Mouse (Mus musculus) brain, embryonic 14.5 days (tissue): Measurements from ENCODE around the gene Nedd8. TPM values are rescaled to one million over a fixed set of nuclear protein-coding genes. Genes with fewer than 3 reads are reported as not detected.

ENCODE experiments used
- DNase-seq: peaks from one replicate; pipeline ENCODE4 v3.0.0-alpha.2; 2011; ENCODE audit warnings: low read depth
- CTCF ChIP-seq: fragments of 200-500 bp; IDR thresholded peaks from 2 replicates; pipeline ENCODE4 v1.5.1; 2012; ENCODE audit warnings: inconsistent platforms, mild to moderate bottlenecking, moderate library complexity, borderline replicate concordance; ENCODE audit not compliant: insufficient read depth, insufficient read length; ENCODE audit errors: extremely low read depth
- POLR2A ChIP-seq: fragments of 200-500 bp; IDR thresholded peaks from 2 replicates; pipeline ENCODE4 v1.6.1; 2012; ENCODE audit warnings: mild to moderate bottlenecking, inconsistent platforms, borderline replicate concordance; ENCODE audit not compliant: poor library complexity, insufficient read depth, insufficient read length, severe bottlenecking; ENCODE audit errors: extremely low read depth
- polyA plus RNA-seq: library from polyadenylated mRNA; depleted of rRNA; stranded (reverse); fragments of >200 nt; gene quantifications from 2 replicates; pipeline ENCODE4 v1.2.3, GENCODE M21; 2012

Gene Nedd8
- polyA plus RNA-seq, 1 experiment, result 351 TPM

DNA sequence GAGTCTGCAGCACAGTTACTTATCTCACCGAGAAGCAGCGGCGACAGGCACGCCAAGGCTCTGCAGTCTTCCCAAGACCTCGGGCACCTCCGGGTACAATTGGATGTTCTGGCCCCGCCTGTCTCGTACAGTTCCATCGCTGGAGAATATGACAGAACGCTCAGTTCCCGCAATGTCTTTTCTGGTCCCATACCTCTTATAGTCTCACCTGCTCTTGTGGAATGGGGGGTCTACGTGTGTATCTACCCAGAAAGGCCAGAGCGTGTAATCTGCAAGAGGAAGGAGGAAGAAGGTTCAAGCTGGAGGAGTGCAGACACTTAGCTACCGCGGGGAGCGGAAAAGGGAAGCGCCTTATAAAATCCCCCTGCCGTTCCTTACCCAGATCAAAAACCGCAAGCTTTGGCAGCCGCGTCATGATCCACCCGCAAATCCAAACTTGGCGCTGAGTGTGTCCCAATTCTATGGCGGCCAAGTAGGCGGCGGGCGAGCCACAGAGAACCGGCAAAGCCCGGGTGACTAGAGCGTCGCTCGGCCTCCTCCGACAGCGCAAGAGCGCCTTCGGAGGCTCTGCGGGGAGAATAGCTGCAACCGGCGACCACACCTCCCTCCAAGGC lies 11.9 kb downstream of the Nedd8 start, which contains the start of gene Mdp1:
Gene Mdp1 (minus strand): TSS at position 549 of the 614 bp plus-strand sequence.
- peak; percentile 97 for DNase-seq
- peak; percentile 66 for TF ChIP-seq CTCF
- TF ChIP-seq POLR2A, result peak; percentile 23; the same call in 1 of the 2 replicates

DNA sequence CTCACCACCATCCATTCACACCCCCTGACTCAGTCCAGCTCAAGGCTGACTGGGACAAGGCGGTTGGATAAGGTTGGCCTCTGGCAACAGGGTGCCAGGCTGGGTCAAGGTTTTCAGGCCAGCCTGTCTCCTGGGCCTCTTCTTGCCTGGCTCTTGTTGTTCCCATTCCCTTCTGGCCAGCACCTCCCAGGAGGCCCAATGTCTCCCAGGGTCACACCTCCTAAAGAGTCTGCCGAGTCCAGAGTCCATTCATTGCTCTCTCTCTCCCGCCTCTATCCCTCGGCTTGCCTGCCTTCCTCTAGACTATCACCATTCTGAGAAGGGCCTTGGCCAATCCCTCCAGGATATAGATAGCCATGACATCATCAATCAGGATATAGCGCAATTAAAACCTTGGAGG lies 13.9 kb downstream of the Nedd8 start:
- no peak for DNase-seq
- TF ChIP-seq POLR2A, result no peak
- TF ChIP-seq CTCF, result no peak

DNA sequence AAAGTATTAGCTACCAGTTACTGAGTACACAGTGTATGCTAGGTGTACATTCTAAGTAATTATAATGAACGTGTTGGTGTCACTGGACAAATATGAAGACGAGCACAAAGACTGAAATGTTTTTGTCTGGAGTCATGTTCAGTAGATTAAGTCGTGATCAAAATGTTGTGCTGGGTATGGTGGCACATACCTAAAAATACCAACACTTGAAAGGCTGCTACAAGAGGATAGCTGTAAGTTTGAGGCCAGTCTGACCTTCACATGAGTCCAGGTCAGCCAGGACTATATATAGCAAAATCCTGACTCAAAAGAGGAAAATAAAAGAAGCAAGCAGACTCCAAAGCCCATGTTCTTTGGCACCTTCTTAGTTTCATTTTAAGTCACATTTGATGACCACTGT lies 15.0 kb downstream of the Nedd8 start:
- DNase-seq, result no peak
- TF ChIP-seq POLR2A (no peak), CTCF (no peak)

DNA sequence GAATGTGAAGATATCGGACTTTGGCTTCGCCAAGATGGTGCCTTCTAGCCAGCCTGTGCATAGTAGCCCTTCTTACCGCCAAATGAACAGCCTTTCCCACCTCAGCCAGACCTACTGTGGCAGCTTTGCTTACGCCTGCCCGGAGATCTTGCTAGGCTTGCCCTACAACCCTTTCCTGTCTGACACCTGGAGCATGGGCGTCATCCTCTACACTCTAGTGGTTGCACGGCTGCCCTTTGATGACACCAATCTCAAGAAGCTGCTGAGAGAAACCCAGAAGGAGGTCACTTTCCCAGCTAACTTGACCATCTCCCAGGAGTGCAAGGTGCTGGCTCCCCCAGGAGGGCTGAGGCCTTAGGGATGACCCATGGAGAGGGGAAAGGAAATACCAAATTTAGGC lies 20.4 kb downstream of the Nedd8 start:
- TF ChIP-seq CTCF, result no peak
- no peak for TF ChIP-seq POLR2A
- no peak for DNase-seq

DNA sequence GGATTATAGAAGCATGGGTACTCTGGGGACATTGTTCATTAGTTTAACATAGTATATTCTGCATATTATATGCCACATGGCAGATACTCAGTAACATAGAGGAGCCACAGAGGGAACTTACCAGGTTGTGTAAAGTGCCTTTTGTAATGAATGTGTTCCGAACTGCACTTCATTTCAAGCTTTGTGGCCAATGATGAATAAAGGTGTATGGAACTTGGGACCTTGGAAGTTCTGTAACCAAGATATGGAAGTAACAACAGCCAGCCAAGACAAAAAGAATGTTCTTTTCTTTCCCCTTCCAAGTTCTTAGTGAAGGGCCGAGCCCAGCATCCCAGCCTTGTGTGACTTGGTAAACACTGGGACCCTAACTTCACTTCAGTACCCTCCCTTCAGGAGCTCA lies 22.0 kb downstream of the Nedd8 start, which contains the start of gene Tssk4:
Gene Tssk4 (plus strand): TSS at position 301 of the 400 bp plus-strand sequence.
- TF ChIP-seq CTCF (no peak), POLR2A (no peak)
- DNase-seq, result no peak

DNA sequence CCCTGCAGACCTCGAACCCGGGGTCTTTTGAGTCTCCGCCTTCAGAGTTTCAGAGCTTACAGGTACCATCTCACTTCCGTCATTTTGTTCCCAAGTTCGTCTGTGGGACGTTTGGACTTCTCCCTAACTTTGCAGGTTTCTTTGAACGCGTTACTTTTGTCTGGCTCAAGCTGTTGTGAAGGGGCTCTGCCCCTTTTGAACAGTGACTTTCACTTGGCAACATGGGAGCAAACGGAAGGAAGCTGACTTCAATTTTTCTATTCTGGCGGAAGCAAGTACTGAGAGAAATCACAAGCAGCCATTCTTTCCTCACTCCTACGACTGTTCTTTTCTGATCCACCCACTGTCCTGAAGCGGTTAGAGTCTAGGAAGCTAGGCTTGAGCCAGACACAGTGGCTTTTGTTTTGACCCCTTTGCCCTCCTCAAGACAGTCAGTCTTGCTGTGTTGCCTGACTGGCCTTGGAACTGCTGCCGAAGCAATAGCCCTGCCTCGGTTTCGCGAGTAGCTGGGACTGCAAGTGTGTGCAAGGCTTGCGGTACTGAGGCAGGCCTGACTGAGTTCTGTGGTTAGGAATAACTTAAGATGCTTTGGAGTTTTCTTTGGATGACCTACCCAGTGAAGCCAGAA lies 27.5 kb downstream of the Nedd8 start:
- TF ChIP-seq POLR2A, result no peak
- no peak for TF ChIP-seq CTCF
- peak; percentile 6 for DNase-seq

DNA sequence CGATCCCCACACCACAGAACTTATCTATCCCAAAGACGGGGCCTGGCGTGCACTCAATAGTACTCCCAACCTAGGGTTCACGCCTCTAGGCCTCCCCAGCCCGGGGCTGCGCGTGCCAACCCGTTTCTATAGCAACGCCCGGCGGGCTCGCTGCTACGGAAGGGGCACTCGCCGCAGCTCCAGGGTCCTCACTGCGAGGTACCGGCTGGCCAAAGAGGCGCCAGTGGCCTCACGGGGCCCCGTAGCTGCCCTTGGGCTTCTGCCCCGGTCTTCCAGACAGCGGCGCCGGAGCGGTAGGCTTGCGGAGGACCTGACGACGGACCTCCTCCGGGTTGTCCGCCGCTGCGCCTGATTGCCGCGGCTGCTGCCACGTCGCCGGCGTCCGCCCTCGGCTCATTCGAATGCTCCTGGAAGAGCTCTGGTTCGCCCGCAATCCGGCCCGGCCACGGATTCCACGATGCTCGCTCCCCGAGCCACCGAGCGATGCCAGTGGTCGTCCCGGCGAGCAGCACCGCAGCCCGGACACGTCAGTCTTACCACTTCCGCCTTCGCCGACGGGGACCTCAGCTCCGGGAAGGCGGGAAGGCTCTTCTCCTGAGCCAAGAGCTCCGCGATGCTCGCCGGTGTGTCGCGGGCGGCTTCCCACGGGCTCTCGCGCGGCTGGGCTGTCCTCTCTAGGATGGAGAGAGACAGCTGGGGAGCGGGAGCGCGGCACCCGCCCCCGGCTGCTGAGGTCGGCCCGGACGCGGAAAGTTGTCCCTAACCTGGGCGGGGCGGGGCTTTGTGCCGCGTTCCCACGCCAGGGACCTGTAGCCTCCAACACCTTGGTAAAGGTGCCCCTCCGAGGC lies 28.6 kb downstream of the Nedd8 start, which contains the start of gene Tm9sf1:
Gene Tm9sf1 (minus strand): TSS at position 747 of the 848 bp plus-strand sequence.
- TF ChIP-seq CTCF (no peak), POLR2A (peak; percentile 52; the same call in 1 of the 2 replicates)
- DNase-seq, result peak; percentile 95

DNA sequence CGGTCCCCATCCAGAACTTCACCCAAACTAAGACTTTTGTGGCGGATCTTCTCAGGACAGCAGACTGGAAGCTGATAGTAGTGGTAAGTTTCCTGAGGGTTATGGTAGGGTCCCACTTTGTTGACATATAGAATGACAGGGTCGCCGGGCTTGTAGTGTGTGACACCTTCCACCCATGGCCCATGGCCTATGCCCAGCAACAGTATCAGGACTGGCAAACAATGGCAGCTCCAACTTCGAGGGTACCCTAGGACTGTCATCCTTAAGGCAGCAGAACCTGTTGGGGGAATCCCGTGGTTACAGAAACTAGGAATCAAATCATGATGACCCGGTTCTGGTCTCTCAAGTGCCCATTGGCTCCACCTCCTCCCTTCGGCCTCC lies 29.3 kb downstream of the Nedd8 start:
- TF ChIP-seq POLR2A (no peak), CTCF (no peak)

DNA sequence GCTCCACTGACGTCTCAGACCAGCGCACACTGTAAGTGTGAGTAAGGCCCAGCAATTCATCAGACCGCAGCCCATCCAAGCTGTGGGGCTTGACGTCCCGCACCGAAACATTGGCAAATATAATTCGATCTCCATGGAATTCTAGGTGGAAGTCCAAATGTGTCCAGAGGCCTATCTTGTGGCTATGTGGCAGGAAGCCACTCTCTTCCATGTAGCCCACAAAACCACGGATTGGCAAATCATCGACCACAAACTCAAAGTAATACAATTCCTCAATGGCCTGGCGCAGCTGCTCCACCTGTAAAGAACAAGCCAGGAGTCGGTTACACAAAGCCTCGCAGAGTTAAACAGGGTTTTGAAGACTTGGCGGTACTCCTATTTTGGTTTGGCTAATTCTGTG lies 30.6 kb downstream of the Nedd8 start:
- TF ChIP-seq CTCF, result no peak
- no peak for TF ChIP-seq POLR2A
- no peak for DNase-seq

More for the DNA sequence above, 29.3 kb downstream of the Nedd8 start:
- DNase-seq, result no peak

DNA sequence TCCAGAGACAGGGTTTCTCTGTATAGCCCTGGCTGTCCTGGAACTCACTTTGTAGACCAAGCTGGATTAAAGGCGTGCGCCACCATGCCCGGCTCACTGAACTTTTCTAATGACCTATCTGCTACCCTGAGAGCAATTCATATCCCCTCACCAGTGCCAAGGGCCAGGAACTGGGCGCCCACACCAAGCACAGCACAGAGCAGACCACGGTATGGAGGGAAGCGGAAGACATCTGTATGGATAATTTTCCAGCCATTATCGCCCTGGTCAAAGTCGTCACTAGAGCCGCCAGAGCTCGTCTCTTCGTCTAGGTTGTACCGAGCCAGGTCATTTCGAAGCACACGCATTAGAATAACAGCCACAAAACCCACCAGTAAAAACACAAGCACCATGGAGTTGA lies 31.1 kb downstream of the Nedd8 start:
- TF ChIP-seq CTCF (no peak), POLR2A (no peak)
- no peak for DNase-seq

DNA sequence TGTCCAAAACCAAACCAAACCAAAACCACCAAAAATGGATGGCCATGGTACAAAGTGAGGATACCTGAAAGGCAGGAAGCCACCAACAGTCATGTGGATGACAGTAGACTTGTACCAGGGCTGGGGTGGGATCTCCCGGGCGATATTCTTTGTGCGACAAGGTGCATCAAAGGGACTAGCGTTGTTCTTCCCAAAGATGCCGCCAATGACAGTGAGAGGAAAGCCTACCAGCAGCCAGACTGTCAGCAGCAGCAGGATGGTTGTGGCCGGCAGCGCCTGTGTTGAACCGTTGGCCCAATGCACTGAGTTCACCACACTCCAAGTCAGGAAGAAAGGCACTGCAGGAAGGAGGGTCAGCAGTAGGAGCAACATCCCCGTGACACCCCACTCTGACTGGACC lies 34.1 kb downstream of the Nedd8 start, which contains the start of gene Gm49378:
Gene Gm49378 (minus strand): TSS at position 101 of the 400 bp plus-strand sequence.
- no peak for DNase-seq
- TF ChIP-seq POLR2A (no peak), CTCF (no peak)
